27 mouse cellular contexts compared by ENCODE assay signal in the genomic region with DNA sequence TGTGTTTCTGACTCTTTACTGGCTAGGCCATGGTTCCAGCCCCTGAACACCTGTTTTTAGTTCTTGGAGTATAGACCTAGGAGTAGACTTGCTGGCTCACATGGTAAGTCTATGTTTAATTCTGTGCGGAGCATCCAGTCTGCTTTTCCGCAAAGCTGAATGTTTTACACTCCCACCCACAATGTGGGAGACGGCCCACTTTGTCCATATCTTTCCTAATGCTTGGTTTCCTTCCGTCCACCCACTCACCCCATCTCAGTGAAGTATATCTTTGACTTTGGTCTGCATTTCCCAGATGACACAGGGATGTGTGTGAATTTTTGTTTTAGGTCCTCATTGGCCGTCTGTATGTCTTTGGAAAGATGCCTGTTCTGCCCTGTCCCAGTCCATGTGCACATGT. TPM values are rescaled to one million over a fixed set of nuclear protein-coding genes. Genes with fewer than 3 reads are reported as not detected.
DNase-seq lines count a peak whose midpoint lies in the region; ATAC-seq and TF ChIP-seq lines count a peak whose summit lies in the region.
"Had no signal": no experiment of that assay in that cellular context is flagged by ENCODE, and none has a peak within 500 bp of the region (broad histone marks: within the 10 kb centered on the region; RNA-seq: fewer than 3 reads in every experiment).

No protein-coding gene starts in this region.

- H3K9me3 ChIP-seq in liver, embryonic 14.5 days (ENCODE audit: control insufficient read depth, low read length) = no peaks in the 10 kb centered on the region
- H3K9me3 ChIP-seq: forebrain, embryonic 10.5 days; forebrain, embryonic 13.5 days; G1E; heart, embryonic 10.5 days; heart, embryonic 13.5 days had no signal

- WGBS in liver, embryonic 14.5 days (ENCODE audit: insufficient replicate concordance) = 73% methylated on average over 5 of the region's 5 CpGs

- intact Hi-C loops in left cerebral cortex, adult 2 months (cut with DNase I) = loop anchor here (5.0 kb wide), 1 partner anchor 119 kb away; no protein-coding TSS in a partner anchor

- peaks cover 28 to 57% of the 10 kb centered on the region in 2 experiments for H3K4me1 ChIP-seq in liver, embryonic 14.5 days (replicated peaks; ENCODE audit: control insufficient read depth in 2 of 2, insufficient read depth in 2 of 2, low read length in 1 of 2)

- H3K4me3 ChIP-seq in left cerebral cortex, adult 2 months = no peak overlapping the region
- H3K4me3 ChIP-seq in liver, embryonic 14.5 days (ENCODE audit: insufficient read depth in 1 of 2, low read depth in 2 of 2, low read length in 2 of 2) = no peak overlapping the region
- H3K4me3 ChIP-seq: forebrain, embryonic 10.5 days; forebrain, embryonic 13.5 days; heart, adult 2 months; heart, embryonic 10.5 days; heart, embryonic 13.5 days had no signal

- H3K36me3 ChIP-seq in liver, embryonic 14.5 days (replicated peaks; ENCODE audit: control insufficient read depth, insufficient read depth, low read depth) = no peaks in the 10 kb centered on the region; the same call in none of the 2 replicates

- no peak for TF ChIP-seq EP300 in liver, embryonic 14.5 days (IDR thresholded peaks at IDR 0.05; ENCODE audit: low read depth)

- no peak overlapping the region for H3K9ac ChIP-seq in liver, embryonic 14.5 days (replicated peaks)
- H3K9ac ChIP-seq: forebrain, embryonic 13.5 days; heart, embryonic 13.5 days; hindbrain, embryonic 14.5 days had no signal

- H3K27me3 ChIP-seq in liver, embryonic 14.5 days (ENCODE audit: control insufficient read depth, insufficient read depth, low read length) = no peaks in the 10 kb centered on the region
- H3K27me3 ChIP-seq: CH12.LX; forebrain, embryonic 13.5 days; heart, embryonic 13.5 days had no signal

- peak; percentile 44 to 54 for DNase-seq in left cerebral cortex, adult 18-20 months (ENCODE audit: low spot score in 2 of 2)
- DNase-seq in left cerebral cortex, adult 2 months (ENCODE audit: extremely low spot score in 1 of 2, low spot score in 2 of 2) = no peak
- no peak for DNase-seq in liver, embryonic 14.5 days (ENCODE audit: low read depth in 3 of 3, low spot score in 3 of 3)
- no peak for DNase-seq in liver
- peak; percentile 60 to 61 for DNase-seq in right cerebral cortex, adult 2 months (ENCODE audit: low spot score in 2 of 2)
- DNase-seq in right cerebral cortex, postnatal 10 days (ENCODE audit: low spot score in 2 of 2) = no peak
- DNase-seq in telencephalon, adult 2 months (ENCODE audit: low read depth, low spot score) = peak; percentile 69
- DNase-seq in ovary, postnatal 14 days (ENCODE audit: low spot score) = no peak
- DNase-seq: adrenal gland, adult 2 months; adrenal gland, postnatal 14 days; B cell, adult 2 months; cerebellum, adult 18-20 months; cerebellum, adult 9-10 months; cerebellum, postnatal 14 days; gastrocnemius, postnatal 25 days; heart, adult 2 months; heart, postnatal 14 days; heart, postnatal 4 days had no signal

- peak overlapping the region; percentile 20; the same call in 1 of the 2 replicates for H3K4me2 ChIP-seq in liver, embryonic 14.5 days (ENCODE audit: low read depth)
- H3K4me2 ChIP-seq: forebrain, embryonic 13.5 days; heart, embryonic 13.5 days had no signal

- no peak for TF ChIP-seq CTCF in left cerebral cortex, adult 2 months (IDR thresholded peaks at IDR 0.05)
- TF ChIP-seq CTCF in liver, embryonic 14.5 days (IDR thresholded peaks at IDR 0.05; ENCODE audit: low read depth) = no peak

- no peak for ATAC-seq in liver, embryonic 14.5 days (ENCODE audit: insufficient read depth)
- ATAC-seq: forebrain, embryonic 13.5 days; forebrain, embryonic 16.5 days; hindbrain, postnatal 0 days had no signal

- no peak overlapping the region for H3K27ac ChIP-seq in left cerebral cortex, adult 2 months
- no peak overlapping the region for H3K27ac ChIP-seq in liver, embryonic 14.5 days
- H3K27ac ChIP-seq: forebrain, embryonic 10.5 days; forebrain, embryonic 13.5 days; heart, adult 2 months; heart, embryonic 10.5 days; heart, embryonic 13.5 days; hindbrain, embryonic 14.5 days; hindbrain, postnatal 0 days had no signal

RNA-seq across cellular contexts. Expression of gene Sun1, which starts 2.9 kb away (rescaled TPM):
- 100 to 1,000 TPM; 109 to 132 TPM for total RNA-seq in left cerebral cortex, adult 18-20 months (2021)
- 100 to 1,000 TPM; 135 to 147 TPM for total RNA-seq in left cerebral cortex, adult 2 months (2021)
- 15.4 and 17.9 TPM in 2 replicates for polyA plus RNA-seq in liver, embryonic 14.5 days (2012; rRNA removed)
- 19.9 and 21.2 TPM in 2 replicates for polyA plus RNA-seq in liver, embryonic 14.5 days (2014; fragmentation: Nextera tagmentation; extraction: Ambion mirVana)

RNA-seq across cellular contexts. Expression of gene Get4, which starts 48.8 kb away (rescaled TPM):
- 10 to 100 TPM; 50.0 to 52.4 TPM for total RNA-seq in left cerebral cortex, adult 18-20 months (2021)
- total RNA-seq in left cerebral cortex, adult 2 months (2021) = 10 to 100 TPM; 44.8 to 48.9 TPM
- 48.6 and 56.8 TPM in 2 replicates for polyA plus RNA-seq in liver, embryonic 14.5 days (2012; rRNA removed)
- 107 and 118 TPM in 2 replicates for polyA plus RNA-seq in liver, embryonic 14.5 days (2014; fragmentation: Nextera tagmentation; extraction: Ambion mirVana)

RNA-seq across cellular contexts. Expression of gene Dnaaf5, which starts 53.3 kb away (rescaled TPM):
- total RNA-seq in left cerebral cortex, adult 18-20 months (2021) = 1 to 10 TPM; 7.1 to 9.0 TPM
- total RNA-seq in left cerebral cortex, adult 2 months (2021) = 1 to 10 TPM; 7.4 to 8.2 TPM
- polyA plus RNA-seq in liver, embryonic 14.5 days (2012; rRNA removed) = 6.5 and 8.6 TPM in 2 replicates
- 2.0 and 2.2 TPM in 2 replicates for polyA plus RNA-seq in liver, embryonic 14.5 days (2014; fragmentation: Nextera tagmentation; extraction: Ambion mirVana)

RNA-seq across cellular contexts. Expression of gene Prkar1b, which starts 53.5 kb away (rescaled TPM):
- 100 to 1,000 TPM; 762 to 804 TPM for total RNA-seq in left cerebral cortex, adult 18-20 months (2021)
- total RNA-seq in left cerebral cortex, adult 2 months (2021) = 100 to 1,000 TPM; 767 to 781 TPM
- 0.66 and 0.73 TPM in 2 replicates for polyA plus RNA-seq in liver, embryonic 14.5 days (2012; rRNA removed)
- 0.44 and 1.7 TPM in 2 replicates for polyA plus RNA-seq in liver, embryonic 14.5 days (2014; fragmentation: Nextera tagmentation; extraction: Ambion mirVana)
- total RNA-seq: CH12.LX had no signal
- polyA plus RNA-seq: G1E had no signal

Comparison
In these comparisons a context has a peak if more than half of its experiments do, and no peak if none do; other contexts are left out.
1. DNase-seq: peak in left cerebral cortex, adult 18-20 months (2 of 2), right cerebral cortex, adult 2 months (2 of 2) and telencephalon, adult 2 months (single experiment); none in left cerebral cortex, adult 2 months (0 of 2), liver, embryonic 14.5 days (0 of 3), liver (single experiment), right cerebral cortex, postnatal 10 days (0 of 2) and ovary, postnatal 14 days (single experiment).